Mouse (Mus musculus): Measurements from ENCODE around the gene Zfyve21.

The Zfyve21 gene

GRCm38 (mm10) chr12:111800459-111801183 lies 13.3 kb upstream of the Zfyve21 start:
- peak; percentile 40 for DNase-seq

- DNase-seq = no peak
Observed at GRCm38 (mm10) chr12:111803538-111803937, 10.4 kb upstream of the Zfyve21 start.

- no peak for DNase-seq
Observed at GRCm38 (mm10) chr12:111808775-111809174, 5.2 kb upstream of the Zfyve21 start.

GRCm38 (mm10) chr12:111809762-111810161 lies 4.2 kb upstream of the Zfyve21 start:
- DNase-seq = peak; percentile 89

- DNase-seq = no peak
Observed at GRCm38 (mm10) chr12:111812075-111812474, 1.9 kb upstream of the Zfyve21 start.

- DNase-seq = no peak
Observed at GRCm38 (mm10) chr12:111812611-111813010, 1.4 kb upstream of the Zfyve21 start.

GRCm38 (mm10) chr12:111813111-111813765 lies 732 bp upstream of the Zfyve21 start:
- no peak for DNase-seq

- peak; percentile 48 for DNase-seq
Observed at GRCm38 (mm10) chr12:111814769-111815762, 1.1 kb downstream of the Zfyve21 start.

- no peak for DNase-seq
Observed at GRCm38 (mm10) chr12:111816528-111816927, 2.6 kb downstream of the Zfyve21 start.

- DNase-seq = peak; percentile 48
Observed at GRCm38 (mm10) chr12:111816967-111817366, 3.0 kb downstream of the Zfyve21 start.

- DNase-seq = no peak
Observed at GRCm38 (mm10) chr12:111817991-111818390, 4.0 kb downstream of the Zfyve21 start.

- peak; percentile 53 for DNase-seq
Observed at GRCm38 (mm10) chr12:111819936-111820335, 6.0 kb downstream of the Zfyve21 start.

GRCm38 (mm10) chr12:111820708-111821107 lies 6.7 kb downstream of the Zfyve21 start:
- DNase-seq = no peak

- no peak for DNase-seq
Observed at GRCm38 (mm10) chr12:111821931-111822330, 8.0 kb downstream of the Zfyve21 start.

GRCm38 (mm10) chr12:111827556-111827955 lies 13.6 kb downstream of the Zfyve21 start:
- DNase-seq = no peak

GRCm38 (mm10) chr12:111829447-111829846 lies 15.5 kb downstream of the Zfyve21 start:
- DNase-seq = no peak

- no peak for DNase-seq
Observed at GRCm38 (mm10) chr12:111829954-111830353, 16.0 kb downstream of the Zfyve21 start.

GRCm38 (mm10) chr12:111830375-111830774 lies 16.4 kb downstream of the Zfyve21 start:
- DNase-seq = no peak

GRCm38 (mm10) chr12:111832643-111833042 lies 18.7 kb downstream of the Zfyve21 start:
- DNase-seq = no peak

- no peak for DNase-seq
Observed at GRCm38 (mm10) chr12:111833457-111833856, 19.5 kb downstream of the Zfyve21 start.

GRCm38 (mm10) chr12:111842565-111843433 lies 28.8 kb downstream of the Zfyve21 start:
- no peak for DNase-seq

- no peak for DNase-seq
Observed at GRCm38 (mm10) chr12:111843470-111843869, 29.5 kb downstream of the Zfyve21 start.
